Mouse (Mus musculus): Measurements from ENCODE around the gene Rab1a.
A peak's percentile ranks its signal among the peaks of the same experiment; 100 is the strongest.
"Not testable (repeated sequence)": the region's sequence is repeated elsewhere in the genome, so short reads cannot be mapped to it uniquely, and the experiment has no call there.

The Rab1a gene

DNA sequence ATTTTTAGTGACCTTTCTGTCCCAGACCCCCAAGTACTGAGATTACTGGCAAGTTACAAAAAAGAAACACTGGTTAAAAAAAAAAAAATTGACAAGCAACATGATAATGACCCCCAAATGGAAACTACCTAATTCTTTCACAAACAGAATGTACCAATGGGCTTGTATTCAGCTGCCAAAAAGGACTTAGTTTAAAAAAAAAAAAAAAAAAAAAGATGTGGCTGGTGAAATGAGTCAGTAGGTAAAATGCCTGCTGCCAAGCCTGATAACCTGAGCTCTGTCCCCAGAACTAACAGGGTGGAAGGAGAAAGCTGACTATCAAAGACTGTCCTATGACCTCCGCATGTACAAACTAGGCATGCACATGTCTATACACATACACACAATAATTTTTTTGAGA is 16.0 kb downstream of the Rab1a start:
- DNase-seq (ENCODE audit: low spot score) = no peak

GRCm38 (mm10) chr11:20221671-20222070 is 20.4 kb downstream of the Rab1a start:
- not testable (repeated sequence) for DNase-seq (ENCODE audit: low spot score)

GRCm38 (mm10) chr11:20224196-20224595 is 23.0 kb downstream of the Rab1a start:
- no peak for DNase-seq (ENCODE audit: low spot score)

DNA sequence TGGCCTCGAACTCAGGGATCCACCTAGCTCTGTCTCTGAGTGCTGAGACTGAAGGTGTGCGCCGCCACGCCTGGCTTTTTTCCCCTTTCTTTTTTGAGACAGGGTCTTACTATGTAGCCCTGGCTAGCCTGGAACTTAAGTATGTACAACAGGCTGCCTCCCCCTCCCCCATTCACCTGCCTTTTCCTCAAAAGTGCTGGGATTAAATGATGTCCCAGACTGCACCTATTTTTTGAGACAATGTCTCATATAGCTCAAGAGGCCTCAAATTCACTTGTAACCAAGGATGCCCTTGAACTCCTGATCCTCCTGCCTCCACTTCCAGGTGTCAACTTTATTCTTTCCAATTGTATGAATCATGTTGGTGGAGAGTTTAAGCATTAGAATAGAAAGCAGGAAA is 24.7 kb downstream of the Rab1a start:
- no peak for DNase-seq (ENCODE audit: low spot score)

- DNase-seq (ENCODE audit: low spot score) = no peak
Observed at GRCm38 (mm10) chr11:20228666-20229065, 27.4 kb downstream of the Rab1a start.

- DNase-seq (ENCODE audit: low spot score) = no peak
Observed at GRCm38 (mm10) chr11:20229311-20229710, 28.1 kb downstream of the Rab1a start.

- DNase-seq (ENCODE audit: low spot score) = no peak
Observed at GRCm38 (mm10) chr11:20230286-20230685, 29.1 kb downstream of the Rab1a start.

DNA sequence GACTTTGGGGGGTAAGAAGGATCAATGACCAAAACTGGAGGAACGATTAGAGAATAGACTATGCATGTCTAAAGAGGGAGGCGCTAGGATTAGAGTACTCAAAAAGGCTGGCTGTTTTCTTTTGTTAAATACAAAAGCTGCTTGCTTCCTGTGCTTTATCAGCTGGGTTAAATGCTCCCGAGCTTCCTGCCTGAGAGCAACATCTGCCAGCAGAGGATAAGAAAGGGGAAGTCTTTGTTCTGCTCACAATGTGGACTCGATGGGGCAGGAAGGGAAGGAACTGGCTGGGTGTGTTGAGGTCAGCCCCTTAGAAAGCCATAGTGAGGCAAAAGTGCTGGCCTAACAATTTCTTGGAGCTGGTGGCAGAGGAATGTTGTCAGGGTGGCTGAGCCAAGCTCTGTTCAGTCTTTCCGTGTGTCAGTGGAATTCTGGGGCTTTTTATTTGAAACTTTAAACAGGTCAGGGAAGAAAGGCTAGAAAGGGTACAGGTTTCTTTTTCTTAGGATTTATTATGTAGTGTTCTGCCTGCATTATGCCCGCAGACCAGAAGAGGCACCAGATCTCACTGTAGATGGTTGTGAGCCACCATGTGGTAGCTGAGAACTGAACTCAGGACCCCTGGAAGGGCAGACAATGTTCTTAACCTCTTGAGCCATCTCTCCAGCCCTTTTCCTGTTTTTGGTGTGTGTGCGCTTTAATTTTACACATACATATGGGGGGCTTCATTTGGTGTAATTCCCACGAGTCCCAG is 30.1 kb downstream of the Rab1a start:
- no peak for DNase-seq (ENCODE audit: low spot score)

DNA sequence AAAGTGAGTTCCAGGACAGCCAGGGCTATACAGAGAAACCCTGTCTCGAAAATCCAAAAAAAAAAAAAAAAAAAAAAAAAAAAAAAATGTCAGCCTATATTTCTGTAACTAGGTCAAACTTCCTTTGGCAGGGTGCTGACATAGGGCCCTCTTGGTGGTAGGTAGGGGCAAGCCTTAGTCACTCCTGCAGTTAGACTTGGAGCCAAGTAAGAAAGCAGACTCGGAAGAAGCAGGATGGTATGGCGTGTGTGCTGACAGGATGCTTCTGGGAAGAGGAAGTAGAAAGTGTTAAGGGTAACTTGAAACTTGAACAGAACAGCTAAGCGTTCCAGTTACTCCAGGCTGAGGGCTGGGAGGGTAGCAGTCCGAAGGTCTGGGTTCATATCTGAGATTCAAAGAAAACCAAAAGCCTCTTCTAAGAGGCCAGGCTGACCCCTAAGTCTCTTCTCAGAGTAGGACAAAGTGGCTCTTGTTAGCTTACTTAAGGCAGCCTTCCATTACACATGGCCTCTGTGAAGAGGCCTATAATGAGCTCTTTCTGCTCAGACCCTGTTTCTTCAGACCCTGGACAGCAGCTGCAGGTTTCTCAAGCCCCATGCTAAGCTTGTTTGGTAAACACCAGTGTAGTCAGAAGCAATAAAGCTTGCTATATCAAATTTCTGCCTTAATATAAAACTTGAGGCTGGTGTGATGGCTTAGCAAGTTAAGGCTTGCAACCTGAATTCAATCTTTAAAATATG is 31.0 kb downstream of the Rab1a start:
- no peak for DNase-seq (ENCODE audit: low spot score)

GRCm38 (mm10) chr11:20234233-20234632 is 33.0 kb downstream of the Rab1a start:
- no peak for DNase-seq (ENCODE audit: low spot score)

- DNase-seq (ENCODE audit: low spot score) = no peak
Observed at GRCm38 (mm10) chr11:20237018-20237417, 35.8 kb downstream of the Rab1a start.

GRCm38 (mm10) chr11:20237976-20238375 is 36.7 kb downstream of the Rab1a start:
- DNase-seq (ENCODE audit: low spot score) = no peak

GRCm38 (mm10) chr11:20239279-20239861 is 38.1 kb downstream of the Rab1a start:
- no peak for DNase-seq (ENCODE audit: low spot score)

DNA sequence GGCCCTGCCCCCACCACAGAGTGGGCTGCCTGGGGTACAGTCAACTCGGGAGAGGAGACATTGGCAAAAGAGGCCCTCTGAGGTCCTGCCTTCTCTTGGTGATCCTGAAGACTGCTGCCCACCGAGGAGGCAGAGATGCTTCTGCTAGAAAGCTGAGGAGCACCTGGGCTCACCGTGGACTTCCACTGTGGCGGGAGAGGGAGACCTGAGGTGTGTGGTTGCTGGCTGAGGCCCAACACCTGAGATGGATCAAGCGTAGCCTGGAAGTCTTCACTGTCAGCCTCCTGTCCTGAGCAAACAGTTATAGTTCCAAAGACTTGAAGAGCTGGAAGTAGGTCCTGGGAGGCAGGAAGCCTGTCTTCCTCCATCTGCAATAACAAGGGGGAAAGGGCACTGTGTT is 39.1 kb downstream of the Rab1a start:
- DNase-seq (ENCODE audit: low spot score) = no peak

DNA sequence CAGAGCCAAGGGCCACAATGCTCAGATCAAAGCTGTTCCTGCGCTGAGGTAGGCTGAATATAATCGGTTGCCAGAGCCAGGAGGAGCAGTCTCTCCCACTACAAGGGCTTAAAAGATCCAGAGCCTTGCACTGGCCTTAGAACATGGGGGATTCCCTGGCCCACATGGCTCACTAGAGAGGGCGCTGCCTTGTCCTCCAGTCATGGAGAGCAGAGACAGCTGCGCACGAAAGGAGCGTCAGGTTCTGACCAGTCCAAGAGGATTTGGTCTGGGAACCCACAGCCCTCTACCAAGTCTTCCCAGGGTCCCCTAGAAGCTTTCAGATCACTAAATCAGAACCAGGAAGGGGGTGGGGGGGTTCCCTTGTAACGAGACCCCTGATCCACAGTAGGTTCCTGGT is 40.1 kb downstream of the Rab1a start:
- no peak for DNase-seq (ENCODE audit: low spot score)

DNA sequence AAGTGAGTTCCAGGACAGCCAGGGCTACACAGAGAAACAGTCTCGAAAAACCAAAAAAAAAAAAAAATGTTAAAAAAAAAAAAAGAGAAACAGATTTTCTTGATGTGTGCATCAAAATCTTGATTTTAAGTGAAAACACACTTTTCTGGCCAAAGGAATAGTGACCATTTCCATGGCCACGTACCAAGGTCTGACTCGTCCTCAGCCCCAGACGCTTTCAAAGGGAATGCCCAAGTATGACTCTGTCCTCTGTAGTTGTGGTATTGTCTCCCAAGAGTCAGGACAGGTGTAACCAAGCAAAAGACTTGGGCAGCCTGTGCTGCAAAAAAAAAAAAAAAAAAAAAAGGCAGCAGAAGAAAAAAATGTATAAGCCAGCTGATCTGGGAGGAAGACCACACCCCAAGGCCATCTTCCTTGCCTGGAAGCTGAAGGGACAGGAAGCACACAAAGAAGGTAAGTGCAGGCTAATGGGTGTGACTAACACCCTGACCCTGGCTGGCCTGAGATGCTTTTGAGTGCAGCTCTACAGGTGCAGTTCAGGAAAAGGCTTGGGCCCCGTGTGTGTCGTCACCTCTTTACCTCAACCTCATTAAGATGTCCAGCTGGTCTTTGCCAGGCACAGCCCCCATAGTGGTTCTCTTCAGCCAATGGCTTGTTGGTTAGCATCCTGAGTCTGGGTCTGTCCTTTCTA is 41.3 kb downstream of the Rab1a start:
- DNase-seq (ENCODE audit: low spot score) = no peak

GRCm38 (mm10) chr11:20243214-20243913 is 42.1 kb downstream of the Rab1a start:
- peak; percentile 35 for DNase-seq (ENCODE audit: low spot score)

- DNase-seq (ENCODE audit: low spot score) = no peak
Observed at GRCm38 (mm10) chr11:20244336-20245290, 43.4 kb downstream of the Rab1a start.

GRCm38 (mm10) chr11:20245316-20245715 is 44.1 kb downstream of the Rab1a start:
- no peak for DNase-seq (ENCODE audit: low spot score)

- DNase-seq (ENCODE audit: low spot score) = no peak
Observed at GRCm38 (mm10) chr11:20246616-20247015, 45.4 kb downstream of the Rab1a start.

Data from urinary bladder, postnatal 14 days (tissue).